Mouse (Mus musculus): Measurements from ENCODE around the gene Atp8a1. TPM values are rescaled to one million over a fixed set of nuclear protein-coding genes. Genes with fewer than 3 reads are reported as not detected.

Atp8a1 gene
- polyA plus RNA-seq (2012; rRNA removed) = 2.4 and 2.5 TPM in 2 replicates

DNA sequence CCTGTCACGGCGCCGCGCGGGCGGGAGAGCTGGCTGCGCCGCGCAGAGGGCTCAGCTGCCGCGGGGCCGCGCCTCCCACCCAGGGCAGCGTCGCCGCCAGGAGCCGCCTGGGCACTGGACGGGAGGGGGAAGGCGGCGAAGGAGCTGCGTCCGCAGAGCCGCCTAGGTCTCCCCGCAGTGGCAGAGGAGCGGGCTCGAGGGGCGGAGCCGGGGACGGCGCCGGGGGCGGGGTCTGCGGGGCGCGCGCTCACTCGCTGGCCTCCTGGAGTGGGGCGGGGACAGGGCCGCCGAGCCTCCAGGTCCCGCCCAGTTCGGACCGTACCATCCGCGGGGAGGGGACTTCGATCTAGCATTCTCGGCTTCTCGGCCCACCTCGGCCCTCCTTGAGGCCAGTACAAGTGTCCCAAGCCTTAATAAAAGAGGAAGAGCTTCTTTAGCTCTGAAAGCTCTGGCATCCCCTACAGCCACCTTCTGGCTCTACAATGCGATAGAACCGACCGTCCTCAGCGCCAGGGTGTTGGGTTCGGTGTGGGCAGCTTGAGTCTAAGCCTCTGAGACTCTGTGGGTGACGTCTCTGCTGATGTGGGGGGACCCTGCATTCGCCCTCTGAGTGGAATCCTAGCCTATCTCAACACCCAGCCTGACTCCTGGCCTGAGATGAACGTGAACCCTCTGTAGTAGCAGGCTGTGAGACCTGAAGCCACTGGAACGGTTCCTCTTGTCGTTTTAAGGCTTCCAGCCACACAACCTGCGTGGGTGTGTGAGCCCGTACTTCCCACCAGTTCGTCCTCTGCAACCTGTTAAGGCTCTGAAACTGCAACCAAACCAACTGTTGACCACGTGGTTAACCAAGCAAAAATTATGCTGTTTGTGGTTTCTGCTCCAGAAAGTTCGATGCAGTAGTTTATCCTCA, at the start of gene Atp8a1:
TSS of gene Atp8a1 (minus strand) at position 182 of the 913 bp plus-strand sequence.
- Histone ChIP-seq H3K36me3 (ENCODE audit: control insufficient read depth, insufficient read depth, low read length) (no peaks in the 10 kb centered on the region), H3K27me3 (ENCODE audit: control insufficient read depth, insufficient read depth, low read length) (no peaks in the 10 kb centered on the region), H3K4me1 (ENCODE audit: control insufficient read depth, insufficient read depth, low read length) (peaks cover 14% of the 10 kb centered on the region), H3K27ac (ENCODE audit: control insufficient read depth, insufficient read depth, low read depth, low read length) (peak within 1 kb of the TSS; percentile 87), H3K4me3 (ENCODE audit: control insufficient read depth, low read depth, low read length) (peak within 1 kb of the TSS; percentile 91)
- TF ChIP-seq POLR2A (IDR thresholded peaks at IDR 0.05; ENCODE audit: control insufficient read depth, low read depth, low read length) (peak; percentile 39; the same call in 1 of the 2 replicates), CTCF (IDR thresholded peaks at IDR 0.05; ENCODE audit: control insufficient read depth, insufficient read depth, insufficient replicate concordance, low read depth, low read length) (no peak)

DNA sequence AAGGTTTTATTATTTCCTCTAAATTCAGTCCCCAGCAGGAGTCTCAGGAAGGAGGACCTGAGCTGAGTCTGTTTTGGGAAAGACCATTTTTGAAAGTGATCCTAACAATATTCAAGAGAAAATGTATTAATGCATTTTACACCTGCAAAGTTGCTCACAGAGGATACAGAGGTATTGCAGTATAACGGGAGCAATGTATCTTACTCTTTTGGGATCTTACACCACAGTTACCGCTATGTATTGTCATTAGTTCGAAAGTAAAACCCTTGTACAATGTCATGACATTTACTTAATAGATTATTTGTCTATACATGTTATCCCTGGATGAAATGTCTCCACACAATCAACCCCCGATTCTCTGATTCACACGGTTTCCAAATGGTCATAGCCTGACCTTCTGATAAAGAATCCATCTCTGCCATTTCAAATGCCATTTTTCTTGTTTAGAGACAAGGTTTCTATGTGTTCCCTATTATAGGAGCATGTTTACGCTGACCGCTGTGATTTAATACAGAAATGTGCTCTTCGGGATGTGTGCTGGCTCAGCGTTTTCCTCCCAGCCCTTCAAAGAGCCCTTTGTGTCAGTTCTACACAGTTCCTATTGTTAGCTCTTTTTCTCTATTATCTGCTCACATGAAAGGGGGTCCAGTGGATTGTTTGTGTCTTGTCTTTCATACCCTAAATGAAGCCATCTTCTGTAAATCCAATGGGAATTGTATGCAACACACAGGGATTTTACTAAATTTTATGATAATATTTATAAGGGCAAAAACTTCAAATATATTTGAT, 37.4 kb upstream of the Atp8a1 start:
- TF ChIP-seq CTCF (IDR thresholded peaks at IDR 0.05; ENCODE audit: control insufficient read depth, insufficient read depth, insufficient replicate concordance, low read depth, low read length) = no peak
- no peaks in the 10 kb centered on the region for H3K36me3 ChIP-seq (ENCODE audit: control insufficient read depth, insufficient read depth, low read length)
- no peaks in the 10 kb centered on the region for H3K27me3 ChIP-seq (ENCODE audit: control insufficient read depth, insufficient read depth, low read length)
- H3K27ac ChIP-seq (ENCODE audit: control insufficient read depth, insufficient read depth, low read depth, low read length) = no peak overlapping the region
- no peak overlapping the region for H3K4me3 ChIP-seq (ENCODE audit: control insufficient read depth, low read depth, low read length)
- no peaks in the 10 kb centered on the region for H3K4me1 ChIP-seq (ENCODE audit: control insufficient read depth, insufficient read depth, low read length)

DNA sequence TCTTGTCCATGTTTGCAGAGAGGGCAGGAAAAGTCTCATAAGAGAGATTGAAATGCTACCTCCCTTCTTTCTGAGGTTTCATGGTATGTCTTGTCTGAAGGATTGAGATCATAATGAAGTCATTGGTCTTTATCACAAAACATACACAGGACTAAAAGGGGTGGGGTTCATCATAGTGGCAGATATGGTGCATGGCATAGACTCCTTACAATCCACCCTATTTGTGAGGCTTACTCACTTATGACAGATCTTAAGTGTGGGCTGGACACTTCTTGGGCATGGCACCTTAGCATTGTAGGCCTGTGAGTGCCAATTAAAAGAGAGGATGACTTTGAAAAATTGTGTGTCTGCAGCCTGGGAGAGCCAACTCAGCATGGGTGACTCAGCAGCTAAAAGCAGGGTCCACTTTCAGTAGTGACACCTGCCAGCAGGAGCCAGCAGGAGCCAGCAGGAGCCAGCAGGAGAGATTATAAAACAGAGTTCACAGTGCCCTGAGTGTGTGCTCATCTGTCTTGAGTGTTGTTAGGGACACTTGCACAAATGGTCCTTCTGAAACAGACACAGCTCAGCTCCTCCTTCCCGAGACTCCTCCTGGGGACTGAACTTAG, 36.4 kb upstream of the Atp8a1 start:
- no peak overlapping the region for H3K27ac ChIP-seq (ENCODE audit: control insufficient read depth, insufficient read depth, low read depth, low read length)

DNA sequence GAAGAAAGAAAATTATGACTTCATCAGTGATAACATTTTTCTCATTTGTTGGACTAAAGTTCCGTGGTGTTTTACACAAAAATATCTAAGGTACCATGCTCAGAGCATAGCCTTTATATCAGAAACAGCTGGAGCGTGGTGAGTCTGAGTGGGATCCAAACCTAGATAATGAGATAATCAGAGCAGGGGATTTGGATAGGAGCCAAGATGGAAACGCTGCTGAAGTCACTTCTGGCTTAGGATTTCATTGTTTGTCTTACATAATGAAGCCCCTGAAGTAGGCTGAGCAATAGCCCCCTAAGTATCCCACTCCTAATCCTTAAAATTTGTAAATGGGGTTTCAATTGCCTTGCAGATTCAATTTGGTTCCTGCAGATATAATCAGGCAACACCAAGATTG, 24.2 kb upstream of the Atp8a1 start:
- Histone ChIP-seq H3K36me3 (ENCODE audit: control insufficient read depth, insufficient read depth, low read length) (no peaks in the 10 kb centered on the region), H3K27ac (ENCODE audit: control insufficient read depth, insufficient read depth, low read depth, low read length) (no peak overlapping the region), H3K27me3 (ENCODE audit: control insufficient read depth, insufficient read depth, low read length) (no peaks in the 10 kb centered on the region), H3K4me3 (ENCODE audit: control insufficient read depth, low read depth, low read length) (no peak overlapping the region), H3K4me1 (ENCODE audit: control insufficient read depth, insufficient read depth, low read length) (no peaks in the 10 kb centered on the region)
- TF ChIP-seq CTCF (IDR thresholded peaks at IDR 0.05; ENCODE audit: control insufficient read depth, insufficient read depth, insufficient replicate concordance, low read depth, low read length) = no peak
- no peak for TF ChIP-seq POLR2A (IDR thresholded peaks at IDR 0.05; ENCODE audit: control insufficient read depth, low read depth, low read length)

More for the DNA sequence above, 36.4 kb upstream of the Atp8a1 start:
- no peaks in the 10 kb centered on the region for H3K36me3 ChIP-seq (ENCODE audit: control insufficient read depth, insufficient read depth, low read length)
- H3K27me3 ChIP-seq (ENCODE audit: control insufficient read depth, insufficient read depth, low read length) = no peaks in the 10 kb centered on the region
- H3K4me3 ChIP-seq (ENCODE audit: control insufficient read depth, low read depth, low read length) = no peak overlapping the region
- TF ChIP-seq CTCF (IDR thresholded peaks at IDR 0.05; ENCODE audit: control insufficient read depth, insufficient read depth, insufficient replicate concordance, low read depth, low read length) = no peak
- no peak for TF ChIP-seq POLR2A (IDR thresholded peaks at IDR 0.05; ENCODE audit: control insufficient read depth, low read depth, low read length)
- H3K4me1 ChIP-seq (ENCODE audit: control insufficient read depth, insufficient read depth, low read length) = no peaks in the 10 kb centered on the region

DNA sequence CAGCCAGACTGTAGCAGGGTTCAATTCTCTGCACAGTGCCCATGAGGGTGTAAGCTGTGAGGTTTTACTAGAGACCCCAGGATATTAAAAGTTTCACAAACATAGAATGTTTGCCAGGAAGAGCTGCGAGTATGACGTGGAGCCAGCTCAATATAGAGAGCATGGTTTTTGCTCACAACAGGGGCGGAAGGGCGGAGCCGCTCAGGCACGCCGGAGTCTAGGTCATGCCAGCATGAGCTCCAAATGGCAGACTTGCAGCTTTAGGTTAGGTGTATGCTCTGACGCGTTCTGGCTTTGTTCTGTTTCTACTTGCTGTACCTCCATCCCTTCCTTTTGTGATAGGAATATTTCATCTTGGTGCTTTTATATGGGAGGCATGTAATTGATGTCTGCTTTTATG, 19.0 kb upstream of the Atp8a1 start:
- no peaks in the 10 kb centered on the region for H3K27me3 ChIP-seq (ENCODE audit: control insufficient read depth, insufficient read depth, low read length)
- no peaks in the 10 kb centered on the region for H3K36me3 ChIP-seq (ENCODE audit: control insufficient read depth, insufficient read depth, low read length)
- no peak overlapping the region for H3K4me3 ChIP-seq (ENCODE audit: control insufficient read depth, low read depth, low read length)
- no peak for TF ChIP-seq POLR2A (IDR thresholded peaks at IDR 0.05; ENCODE audit: control insufficient read depth, low read depth, low read length)
- no peak overlapping the region for H3K27ac ChIP-seq (ENCODE audit: control insufficient read depth, insufficient read depth, low read depth, low read length)
- H3K4me1 ChIP-seq (ENCODE audit: control insufficient read depth, insufficient read depth, low read length) = no peaks in the 10 kb centered on the region

DNA sequence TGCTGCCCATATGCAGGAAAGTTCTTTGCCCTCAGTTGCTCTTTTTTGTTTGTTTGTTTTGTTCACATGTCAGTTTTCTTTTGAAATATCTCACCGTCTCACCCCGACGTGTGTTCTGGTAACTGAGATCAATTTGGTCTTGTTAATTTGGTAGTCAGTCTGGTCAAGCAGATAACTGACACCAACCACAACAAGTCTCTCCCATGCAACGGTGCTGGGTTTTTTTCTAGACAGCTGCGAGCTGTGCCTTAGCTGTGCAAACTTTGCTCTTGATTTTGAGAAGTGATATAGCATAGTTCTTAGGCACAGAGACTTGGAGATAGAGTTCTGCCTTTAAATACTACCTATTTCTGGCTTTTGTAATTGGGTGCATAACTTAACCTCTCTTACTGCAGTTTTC, 18.4 kb upstream of the Atp8a1 start:
- no peak for TF ChIP-seq POLR2A (IDR thresholded peaks at IDR 0.05; ENCODE audit: control insufficient read depth, low read depth, low read length)
- no peak for TF ChIP-seq CTCF (IDR thresholded peaks at IDR 0.05; ENCODE audit: control insufficient read depth, insufficient read depth, insufficient replicate concordance, low read depth, low read length)
- Histone ChIP-seq H3K27me3 (ENCODE audit: control insufficient read depth, insufficient read depth, low read length) (no peaks in the 10 kb centered on the region), H3K27ac (ENCODE audit: control insufficient read depth, insufficient read depth, low read depth, low read length) (no peak overlapping the region), H3K4me3 (ENCODE audit: control insufficient read depth, low read depth, low read length) (no peak overlapping the region), H3K36me3 (ENCODE audit: control insufficient read depth, insufficient read depth, low read length) (no peaks in the 10 kb centered on the region), H3K4me1 (ENCODE audit: control insufficient read depth, insufficient read depth, low read length) (no peaks in the 10 kb centered on the region)

DNA sequence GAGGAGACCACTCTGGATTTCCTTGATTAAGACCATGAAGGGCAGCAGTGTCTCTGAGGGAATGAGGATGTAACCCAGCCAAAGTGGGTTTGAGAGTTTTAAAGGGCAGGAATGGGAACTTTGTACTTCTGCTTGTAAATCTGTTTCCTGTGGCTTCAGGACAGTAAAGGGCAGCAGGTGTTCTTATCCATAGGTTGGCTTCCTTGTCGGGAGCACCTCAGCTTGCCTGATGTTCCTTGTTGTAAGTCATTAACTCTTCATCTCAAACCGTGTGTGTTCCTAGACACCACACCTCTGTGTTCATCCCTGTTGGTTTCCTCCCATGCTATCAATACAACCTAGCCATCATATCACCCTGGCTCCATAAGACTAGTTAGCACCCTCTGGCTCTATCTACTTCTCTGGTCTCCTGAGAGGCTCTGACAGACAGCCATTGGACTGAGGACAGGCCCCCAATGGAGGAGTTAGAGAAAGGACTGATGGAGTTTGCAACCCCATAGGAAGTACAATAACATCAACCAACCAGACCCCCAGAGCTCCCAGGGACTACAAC, 17.4 kb upstream of the Atp8a1 start:
- H3K27me3 ChIP-seq (ENCODE audit: control insufficient read depth, insufficient read depth, low read length) = no peaks in the 10 kb centered on the region
- no peak overlapping the region for H3K27ac ChIP-seq (ENCODE audit: control insufficient read depth, insufficient read depth, low read depth, low read length)
- TF ChIP-seq CTCF (IDR thresholded peaks at IDR 0.05; ENCODE audit: control insufficient read depth, insufficient read depth, insufficient replicate concordance, low read depth, low read length) = no peak
- no peak for TF ChIP-seq POLR2A (IDR thresholded peaks at IDR 0.05; ENCODE audit: control insufficient read depth, low read depth, low read length)
- H3K4me3 ChIP-seq (ENCODE audit: control insufficient read depth, low read depth, low read length) = no peak overlapping the region
- no peaks in the 10 kb centered on the region for H3K4me1 ChIP-seq (ENCODE audit: control insufficient read depth, insufficient read depth, low read length)
- H3K36me3 ChIP-seq (ENCODE audit: control insufficient read depth, insufficient read depth, low read length) = no peaks in the 10 kb centered on the region
